Mouse (Mus musculus) stomach, postnatal 0 days (tissue): Measurements from ENCODE around the gene Slc16a14. TPM values are rescaled to one million over a fixed set of nuclear protein-coding genes. Genes with fewer than 3 reads are reported as not detected.

Experiments used
- ATAC-seq: fragments of 200-750 bp; cut with Nextera tagmentation; 2 replicates; pipeline ENCODE4 v1.8.0; 2017; ENCODE audit not compliant: low FRiP score, low TSS enrichment
- DNase-seq: peaks from one replicate; pipeline ENCODE4 v3.0.0-alpha.2; 2016; ENCODE audit warnings: low spot score
- H3K27ac ChIP-seq: fragments of 300-500 bp; sonication (generic); replicated peaks from 2 replicates; pipeline ENCODE4 v1.5.1; 2014; ENCODE audit warnings: mild to moderate bottlenecking, control low read depth
- H3K27me3 ChIP-seq: fragments of 300-500 bp; sonication (generic); 2 replicates; pipeline ENCODE4 v1.6.1; 2014; ENCODE audit warnings: low read length; ENCODE audit not compliant: control insufficient read depth, insufficient read depth
- H3K36me3 ChIP-seq: fragments of 300-500 bp; sonication (generic); 2 replicates; pipeline ENCODE4 v1.6.1; 2014; ENCODE audit warnings: low read length, mixed read lengths; ENCODE audit not compliant: control insufficient read depth, insufficient read depth
- H3K4me1 ChIP-seq: fragments of 300-500 bp; sonication (generic); replicated peaks from 2 replicates; pipeline ENCODE4 v1.6.1; 2014; ENCODE audit warnings: antibody characterized with exemption; ENCODE audit not compliant: control insufficient read depth, insufficient read depth
- H3K4me2 ChIP-seq: fragments of 300-500 bp; sonication (generic); replicated peaks from 2 replicates; pipeline ENCODE4 v1.6.1; 2014; ENCODE audit warnings: low read depth, mild to moderate bottlenecking, control low read depth, moderate library complexity
- H3K4me3 ChIP-seq: fragments of 300-500 bp; sonication (generic); 2 replicates; pipeline ENCODE4 v1.5.1; 2014; ENCODE audit warnings: low read depth, low read length, control low read depth
- H3K9ac ChIP-seq: fragments of 300-500 bp; sonication (generic); 2 replicates; pipeline ENCODE4 v1.6.1; 2014; ENCODE audit warnings: mild to moderate bottlenecking, low read length, control low read depth, mixed read lengths
- H3K9me3 ChIP-seq: fragments of 300-500 bp; sonication (generic); 2 replicates; pipeline ENCODE4 v1.6.1; 2016; ENCODE audit warnings: low read length; ENCODE audit not compliant: control insufficient read depth
- CTCF ChIP-seq: IDR thresholded peaks from 2 replicates; pipeline ENCODE4 v1.5.1; 2016; ENCODE audit warnings: antibody characterized with exemption, low read depth, mild to moderate bottlenecking, moderate library complexity
- EP300 ChIP-seq: optimal IDR thresholded peaks from 2 replicates; pipeline ENCODE3; 2016; ENCODE audit warnings: antibody characterized with exemption
- WGBS: fragments of 180-500 bp; shearing (Covaris S2); extraction: QIAGEN DNeasy Blood & Tissue Kit; methylation state at CpG from one replicate; pipeline ENCODE4 v1.1.7; 2014; 5-methylcytosine and 5-hydroxymethylcytosine counted together
- polyA plus RNA-seq: library from polyadenylated mRNA; unstranded; fragments of >200 nt; fragmentation: Nextera tagmentation; extraction: Ambion mirVana; gene quantifications from 2 replicates; pipeline ENCODE4 v1.2.1, GENCODE M21; 2015

Gene Slc16a14
- polyA plus RNA-seq, 1 experiment from 2014 or later: 0.18 TPM

- TF ChIP-seq EP300: no peak
- no peak for TF ChIP-seq CTCF
- no peaks in the 10 kb centered on the region for H3K9me3 ChIP-seq
- no peaks in the 10 kb centered on the region for H3K36me3 ChIP-seq
- ATAC-seq: no peak
- H3K4me3 ChIP-seq: no peak overlapping the region
- 64% methylated on average over 10 of the region's 10 CpGs for WGBS
- no peaks in the 10 kb centered on the region for H3K27me3 ChIP-seq
- no peak for DNase-seq
- no peak overlapping the region for H3K4me2 ChIP-seq
- no peak overlapping the region for H3K27ac ChIP-seq
- H3K4me1 ChIP-seq: no peaks in the 10 kb centered on the region
- no peak overlapping the region for H3K9ac ChIP-seq
Measured at GRCm38 (mm10) chr1:84860360-84861254, 74.3 kb downstream of the Slc16a14 start.

GRCm38 (mm10) chr1:84859597-84859996, 75.3 kb downstream of the Slc16a14 start:
- Histone ChIP-seq H3K27ac (no peak overlapping the region), H3K4me3 (no peak overlapping the region), H3K27me3 (no peaks in the 10 kb centered on the region), H3K9me3 (no peaks in the 10 kb centered on the region), H3K36me3 (no peaks in the 10 kb centered on the region), H3K4me1 (no peaks in the 10 kb centered on the region), H3K9ac (no peak overlapping the region), H3K4me2 (no peak overlapping the region)
- WGBS: 79% methylated on average over 6 of the region's 6 CpGs
- TF ChIP-seq EP300: no peak
- DNase-seq (no peak), ATAC-seq (no peak)

Other genes starting within 250 kb of the Slc16a14 start
- 2.7 and 2.9 TPM in 2 replicates for gene Dner, start 238.9 kb downstream of the Slc16a14 start, polyA plus RNA-seq
- gene Fbxo36, start 95.3 kb downstream of the Slc16a14 start, polyA plus RNA-seq: 9.8 and 10.2 TPM in 2 replicates
- 26.0 and 26.9 TPM in 2 replicates for gene Trip12, start 94.6 kb downstream of the Slc16a14 start, polyA plus RNA-seq
- gene Gm10553, start 165.0 kb upstream of the Slc16a14 start, polyA plus RNA-seq: not detected in 2 replicates
- gene A530032D15Rik, start 174.7 kb upstream of the Slc16a14 start, polyA plus RNA-seq: not detected in 2 replicates